Mouse (Mus musculus) cerebellum, adult 2 months (tissue): Measurements from ENCODE around the gene Trim31.

ENCODE experiments used
- CTCF ChIP-seq: fragments of 200-500 bp; IDR thresholded peaks from 2 replicates; pipeline ENCODE4 v1.5.1; 2011; ENCODE audit warnings: low read depth, mild to moderate bottlenecking, control low read depth, low read length, moderate library complexity, borderline replicate concordance; ENCODE audit not compliant: insufficient read depth
- POLR2A ChIP-seq: fragments of 200-500 bp; IDR thresholded peaks from 2 replicates; pipeline ENCODE4 v1.6.1; 2011; ENCODE audit warnings: low read length, control low read depth, borderline replicate concordance; ENCODE audit not compliant: insufficient read depth

- no peak for TF ChIP-seq CTCF
- no peak for TF ChIP-seq POLR2A
Measured at GRCm38 (mm10) chr17:36893387-36893786, 4.5 kb upstream of the Trim31 start.
